Mouse (Mus musculus) right cerebral cortex, adult 18-20 months (tissue): Measurements from ENCODE around the gene Snd1.
"Not testable (repeated sequence)": the region's sequence is repeated elsewhere in the genome, so short reads cannot be mapped to it uniquely, and the experiment has no call there.

ENCODE experiments used
- DNase-seq: peaks from one replicate; pipeline ENCODE4 v3.0.0; 2022; ENCODE audit warnings: mixed read lengths

Snd1 gene

GRCm38 (mm10) chr6:28923837-28924236, 448.9 kb downstream of the Snd1 start:
- no peak for DNase-seq

GRCm38 (mm10) chr6:28927987-28928386, 453.0 kb downstream of the Snd1 start:
- DNase-seq: not testable (repeated sequence)

GRCm38 (mm10) chr6:28929169-28929803, 454.3 kb downstream of the Snd1 start:
- not testable (repeated sequence) for DNase-seq

- no peak for DNase-seq
These were observed 456.3 kb downstream of the Snd1 start for GRCm38 (mm10) chr6:28931234-28931633.

GRCm38 (mm10) chr6:28931636-28932327, 456.8 kb downstream of the Snd1 start:
- DNase-seq: no peak

GRCm38 (mm10) chr6:28932328-28932937, 457.5 kb downstream of the Snd1 start:
- peak; percentile 10 for DNase-seq

GRCm38 (mm10) chr6:28935736-28936135, 460.8 kb downstream of the Snd1 start:
- DNase-seq: no peak

GRCm38 (mm10) chr6:28947254-28947653, 472.3 kb downstream of the Snd1 start:
- DNase-seq: no peak

- peak; percentile 66 for DNase-seq
These were observed 474.3 kb downstream of the Snd1 start for GRCm38 (mm10) chr6:28949269-28949668.

- DNase-seq: peak; percentile 40
These were observed 480.6 kb downstream of the Snd1 start for GRCm38 (mm10) chr6:28955581-28955980.

- no peak for DNase-seq
These were observed 482.5 kb downstream of the Snd1 start for GRCm38 (mm10) chr6:28957486-28957885.

GRCm38 (mm10) chr6:28963178-28963577, 488.2 kb downstream of the Snd1 start:
- no peak for DNase-seq

GRCm38 (mm10) chr6:28965264-28965663, 490.3 kb downstream of the Snd1 start:
- no peak for DNase-seq

GRCm38 (mm10) chr6:28969615-28970014, 494.7 kb downstream of the Snd1 start:
- peak; percentile 64 for DNase-seq

GRCm38 (mm10) chr6:28970711-28971110, 495.8 kb downstream of the Snd1 start:
- no peak for DNase-seq

- no peak for DNase-seq
These were observed 499.6 kb downstream of the Snd1 start for GRCm38 (mm10) chr6:28974498-28974897.

- peak; percentile 74 for DNase-seq
These were observed 500.2 kb downstream of the Snd1 start for GRCm38 (mm10) chr6:28975106-28975505.

- DNase-seq: no peak
These were observed 503.1 kb downstream of the Snd1 start for GRCm38 (mm10) chr6:28978031-28978430.

GRCm38 (mm10) chr6:28978881-28979280, 503.9 kb downstream of the Snd1 start:
- no peak for DNase-seq

- no peak for DNase-seq
These were observed 504.6 kb downstream of the Snd1 start for GRCm38 (mm10) chr6:28979586-28979985.

GRCm38 (mm10) chr6:28980219-28980618, 505.3 kb downstream of the Snd1 start:
- no peak for DNase-seq

- DNase-seq: peak; percentile 87
These were observed 506.0 kb downstream of the Snd1 start for GRCm38 (mm10) chr6:28980750-28981584.

- no peak for DNase-seq
These were observed 506.6 kb downstream of the Snd1 start for GRCm38 (mm10) chr6:28981585-28981948.
